Mouse (Mus musculus): ENCODE measurements around the gene Megf11.

Gene Megf11

DNA sequence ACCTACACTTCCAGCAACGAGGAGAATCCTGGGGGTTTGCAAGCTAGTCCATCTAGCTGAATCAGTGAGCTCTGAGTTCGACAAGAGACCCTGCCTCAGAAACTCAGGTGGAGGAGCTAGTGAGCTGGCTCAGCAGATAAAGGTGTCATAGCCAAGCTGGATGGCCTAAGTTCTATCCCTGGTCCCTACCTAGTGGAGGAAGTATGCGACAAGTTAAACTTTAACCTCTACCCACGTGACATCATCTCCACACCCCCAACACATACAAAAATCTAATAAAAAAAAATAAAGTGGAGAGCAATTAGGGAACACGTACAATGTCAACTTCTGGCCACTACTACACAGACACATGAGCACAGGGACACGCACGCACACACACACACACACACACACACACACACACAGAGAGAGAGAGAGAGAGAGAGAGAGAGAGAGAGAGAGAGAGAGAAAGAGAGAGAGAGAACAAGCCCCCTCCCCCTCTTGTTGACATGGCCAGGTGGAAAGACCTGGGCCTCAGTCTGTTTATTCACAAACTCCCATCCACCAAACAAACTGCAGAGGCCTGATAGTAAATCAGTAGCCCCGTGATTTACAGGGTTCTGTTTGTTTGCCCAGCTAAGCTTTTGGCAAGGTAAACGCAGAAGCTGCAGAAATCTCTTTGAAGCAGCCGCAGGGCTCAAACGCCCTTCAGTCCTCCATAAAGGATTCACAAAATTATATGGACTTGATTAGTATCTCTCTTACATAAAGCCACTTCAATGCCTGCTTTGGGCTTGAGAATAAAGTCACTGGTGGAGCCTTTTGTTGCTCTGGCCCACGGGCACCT lies 134.7 kb downstream of the Megf11 start:
- DNase-seq (ENCODE audit: low read depth, low spot score) = no peak

DNA sequence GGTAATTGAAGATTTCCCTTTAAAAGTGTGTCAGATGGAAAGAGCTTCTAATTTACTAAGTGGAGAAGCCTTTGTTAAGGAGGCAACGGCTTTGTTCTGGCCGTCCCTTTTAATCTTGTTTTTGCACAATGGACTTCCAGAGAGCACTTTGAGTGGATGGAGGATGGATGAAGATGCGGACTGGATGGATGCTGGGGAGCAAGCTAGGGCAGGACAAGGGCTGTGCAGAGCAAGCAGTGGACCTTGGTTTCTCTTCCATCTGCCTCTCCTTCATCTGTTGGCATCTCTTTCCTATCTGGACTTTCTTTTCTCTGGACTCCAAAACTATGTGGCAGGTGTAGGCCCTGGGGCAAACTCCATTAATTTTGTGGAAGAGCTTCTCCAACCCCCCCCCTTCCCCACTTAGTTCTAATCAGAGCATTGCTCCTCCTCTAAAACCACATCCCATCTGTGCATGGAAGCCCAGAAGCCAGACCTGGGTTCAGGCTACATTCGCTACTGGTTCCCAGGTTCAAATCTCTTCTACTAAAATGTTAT lies 135.4 kb downstream of the Megf11 start:
- no peak for DNase-seq (ENCODE audit: low read depth, low spot score)

DNA sequence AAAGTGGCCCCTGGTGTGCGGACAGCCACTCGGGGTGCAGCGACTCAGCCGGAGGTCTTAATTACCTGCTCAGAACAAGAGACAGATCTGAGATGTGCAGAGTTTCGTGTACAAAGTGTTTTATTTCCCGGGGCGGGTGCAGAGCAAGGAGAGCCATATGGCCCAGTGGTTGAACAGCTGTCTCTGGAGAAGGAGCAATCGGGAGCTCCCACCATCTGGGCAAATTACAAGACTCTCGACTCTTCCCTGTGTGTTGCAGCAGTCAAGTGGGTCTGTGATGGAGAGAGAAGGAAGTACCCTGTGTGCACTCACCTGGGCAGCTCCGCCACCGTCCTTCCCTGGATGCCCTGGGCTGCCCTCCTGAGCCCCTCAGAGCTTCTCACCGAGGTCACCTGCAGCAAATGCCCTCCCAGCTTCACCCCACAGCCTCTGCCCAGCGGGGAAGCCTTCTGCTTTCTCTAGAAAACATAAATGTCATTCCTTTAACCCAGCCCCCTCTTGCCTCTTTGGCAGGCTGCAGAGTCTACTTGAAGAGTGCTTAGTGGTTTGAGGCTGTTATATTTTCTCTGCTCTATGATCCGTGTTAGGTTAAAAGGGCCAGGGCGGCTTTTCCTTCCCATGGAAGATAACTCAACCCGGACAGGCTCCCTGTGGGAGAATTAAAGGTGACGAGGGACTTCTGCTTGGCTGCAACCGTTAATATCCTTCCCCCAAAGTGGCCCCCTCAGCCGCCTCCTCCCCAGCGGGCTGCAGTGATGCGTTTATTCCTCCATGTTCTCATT lies 138.0 kb downstream of the Megf11 start:
- DNase-seq (ENCODE audit: low read depth, low spot score) = no peak

DNA sequence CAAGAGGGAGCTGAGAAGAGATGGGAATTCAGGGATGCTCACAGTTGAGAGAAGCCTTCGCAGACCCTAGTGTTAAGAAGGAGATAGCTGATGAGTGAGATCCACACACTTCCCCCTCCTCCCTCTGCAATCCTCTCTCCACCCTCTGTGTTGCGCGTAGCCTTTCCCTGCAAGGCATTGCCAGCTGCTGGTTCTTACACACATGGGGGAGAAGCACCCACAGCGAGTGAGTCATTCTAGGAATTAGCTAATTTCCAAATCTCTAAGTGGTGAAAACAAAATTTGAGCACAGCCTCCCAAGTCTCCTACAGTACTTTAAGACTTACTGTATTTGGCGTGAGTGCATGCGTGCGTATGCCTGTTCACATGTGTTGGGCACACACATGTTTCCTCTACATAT lies 142.6 kb downstream of the Megf11 start:
- DNase-seq (ENCODE audit: low read depth, low spot score) = no peak

DNA sequence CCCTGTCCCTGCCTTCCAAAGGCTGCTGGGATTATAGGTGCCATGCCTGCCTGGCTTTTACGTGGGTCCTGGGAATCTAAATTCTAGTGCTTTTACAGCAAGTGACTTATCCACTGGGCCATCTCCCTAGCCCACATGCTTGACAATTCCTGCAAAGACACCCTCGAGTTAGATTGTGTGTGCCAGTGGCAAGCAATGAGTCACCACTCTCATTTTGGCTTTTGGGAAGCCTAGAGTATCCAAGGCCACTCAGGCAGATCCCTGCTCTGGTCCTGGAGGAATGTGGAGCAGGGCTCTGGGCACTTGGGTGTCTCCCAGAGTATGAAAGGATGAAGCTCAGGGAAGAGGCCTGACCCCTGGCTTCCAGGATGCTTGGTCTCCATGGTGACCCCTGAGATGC lies 143.2 kb downstream of the Megf11 start:
- no peak for DNase-seq (ENCODE audit: low read depth, low spot score)

DNA sequence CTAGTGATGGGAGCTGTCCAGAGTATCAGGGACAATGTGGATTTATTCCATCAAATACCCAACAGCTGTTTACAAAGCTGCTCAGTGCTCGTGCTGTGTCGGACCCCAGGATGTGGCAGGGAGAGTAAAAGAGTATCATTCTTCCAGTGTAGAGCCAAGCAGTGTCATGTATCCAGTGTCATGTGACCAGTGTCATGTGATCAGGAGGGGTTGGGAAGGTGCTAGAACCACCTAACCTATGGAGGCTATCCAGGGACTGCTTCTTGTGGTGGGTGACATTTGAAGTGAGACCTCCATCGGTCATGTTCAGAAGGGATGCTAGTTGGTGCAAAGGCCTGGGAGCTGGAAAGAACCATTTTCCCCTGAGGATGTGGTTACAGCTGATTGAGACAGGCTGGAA lies 146.5 kb downstream of the Megf11 start:
- DNase-seq (ENCODE audit: low read depth, low spot score) = no peak

DNA sequence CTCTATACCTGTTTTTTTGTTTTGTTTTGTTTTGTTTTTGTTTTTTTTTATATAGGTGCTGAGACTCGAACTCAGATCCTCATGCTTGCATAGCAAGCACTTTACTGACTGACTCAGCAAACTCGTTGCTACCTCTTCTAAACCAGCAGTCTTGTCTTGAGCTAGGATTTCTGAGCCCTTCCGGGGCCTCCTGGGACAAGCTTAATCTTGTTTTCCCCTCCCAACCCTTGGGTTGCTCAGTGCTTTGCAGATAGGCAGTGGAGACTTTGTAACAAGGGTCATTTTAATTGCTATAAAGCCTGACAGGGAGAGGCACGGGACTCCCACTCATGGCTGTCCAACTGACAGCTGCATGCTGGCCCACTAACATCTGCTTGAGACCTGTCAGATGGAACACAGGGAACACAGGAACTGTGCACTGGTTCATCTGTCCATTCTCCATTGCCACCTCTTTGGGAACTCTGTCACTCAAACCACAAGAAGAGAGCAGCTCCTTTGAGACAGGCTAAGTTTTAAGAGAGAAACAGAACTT lies 147.4 kb downstream of the Megf11 start:
- DNase-seq (ENCODE audit: low read depth, low spot score) = no peak

DNA sequence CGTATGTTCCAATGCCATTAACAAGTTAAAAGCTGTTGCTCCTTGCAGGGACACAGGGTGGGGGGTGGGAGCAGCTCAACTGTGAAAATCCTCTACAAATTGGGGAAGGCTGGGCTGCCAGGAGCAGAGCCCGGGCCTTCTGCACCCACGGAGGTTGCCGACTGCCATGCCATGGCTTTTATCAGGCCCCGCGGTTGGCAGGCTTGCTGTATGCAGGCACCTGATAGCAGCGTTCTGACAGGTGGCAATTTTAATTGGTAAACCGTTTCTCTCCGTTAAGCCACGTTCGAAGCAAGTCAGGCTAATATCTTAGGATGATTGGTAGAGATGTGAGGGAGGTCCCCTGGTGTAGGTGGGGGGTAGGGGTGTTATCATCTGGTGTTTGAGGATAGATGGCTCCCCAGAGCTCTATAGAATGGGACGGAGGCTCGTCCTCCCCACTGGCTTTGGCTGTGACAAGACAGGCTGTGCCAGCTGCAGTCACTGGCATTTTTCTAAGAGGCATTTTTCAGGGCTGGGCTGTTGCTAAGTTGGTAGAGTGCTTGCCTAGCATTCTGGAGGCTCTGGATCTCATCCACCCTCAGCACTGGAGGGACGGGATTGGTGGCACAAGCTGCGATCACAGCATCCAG lies 148.2 kb downstream of the Megf11 start:
- DNase-seq (ENCODE audit: low read depth, low spot score) = peak; percentile 6

DNA sequence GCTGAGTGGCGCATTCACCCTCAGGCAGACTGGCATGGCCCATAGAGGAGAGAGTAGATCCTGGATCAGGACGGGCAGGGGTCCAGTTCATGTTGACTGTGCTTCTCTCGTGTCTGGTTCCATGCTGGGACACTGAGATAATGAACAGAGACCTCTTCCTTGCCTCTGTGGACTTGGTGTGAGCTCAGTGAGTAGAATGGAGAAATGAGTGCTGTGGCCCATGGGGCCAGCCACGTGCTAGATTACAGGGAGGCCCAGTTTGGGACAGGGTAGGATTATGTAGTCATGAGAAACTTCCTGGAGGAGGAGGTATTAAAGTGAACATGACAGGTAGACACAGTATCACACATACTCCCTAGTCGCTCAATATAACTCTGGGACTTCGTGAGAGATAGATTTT lies 148.9 kb downstream of the Megf11 start:
- no peak for DNase-seq (ENCODE audit: low read depth, low spot score)

DNA sequence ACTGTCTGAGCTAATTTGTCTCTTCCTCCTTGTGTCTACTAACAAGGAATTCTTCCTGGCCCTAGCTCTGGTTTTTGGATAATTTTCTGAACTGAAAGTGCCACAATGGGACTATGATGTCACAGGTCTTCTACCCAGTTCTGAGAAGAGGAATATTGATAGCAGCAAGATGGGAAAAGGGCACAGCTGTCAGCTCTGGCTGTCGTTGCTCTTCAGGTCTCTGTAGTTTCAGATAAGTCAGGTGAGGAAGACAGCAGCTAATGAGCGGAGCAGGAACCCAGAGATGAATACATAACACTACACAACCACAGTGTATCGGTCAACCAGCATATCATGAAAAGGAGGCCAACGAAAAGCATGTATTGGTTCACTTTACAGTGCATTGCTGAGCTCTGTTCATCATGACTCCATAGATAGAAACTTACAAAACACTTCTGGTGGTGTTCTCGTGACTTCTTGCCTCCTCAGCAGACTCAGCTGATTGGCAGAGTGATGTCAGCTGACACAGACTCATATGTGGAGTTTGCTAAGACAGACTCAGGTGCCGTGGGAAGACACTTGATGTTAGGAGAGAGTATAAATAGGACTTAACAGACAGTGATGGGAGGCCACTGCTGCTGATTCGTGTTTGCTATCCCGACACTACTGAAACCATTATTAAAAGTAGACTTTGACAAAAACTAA lies 149.6 kb downstream of the Megf11 start:
- DNase-seq (ENCODE audit: low read depth, low spot score) = no peak

DNA sequence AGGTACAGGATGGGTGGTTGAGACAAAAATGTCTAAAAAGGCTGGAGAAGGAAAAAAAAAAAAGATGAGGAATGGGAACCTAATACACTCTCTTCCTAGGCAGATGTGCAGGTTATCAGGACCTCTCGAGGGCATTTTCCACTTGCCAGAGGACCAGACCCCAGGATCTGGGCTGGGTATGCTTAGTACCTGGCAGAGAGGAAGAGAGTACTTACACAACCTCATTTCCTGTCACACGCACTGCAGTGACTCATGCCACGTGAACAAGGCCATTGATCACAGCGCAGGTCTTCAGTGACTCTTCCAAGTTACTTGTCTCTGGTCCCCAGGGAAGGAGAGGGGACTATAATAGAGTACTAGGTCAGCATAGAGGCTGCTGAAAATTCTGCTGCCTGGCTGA lies 152.4 kb downstream of the Megf11 start:
- DNase-seq (ENCODE audit: low read depth, low spot score) = no peak

DNA sequence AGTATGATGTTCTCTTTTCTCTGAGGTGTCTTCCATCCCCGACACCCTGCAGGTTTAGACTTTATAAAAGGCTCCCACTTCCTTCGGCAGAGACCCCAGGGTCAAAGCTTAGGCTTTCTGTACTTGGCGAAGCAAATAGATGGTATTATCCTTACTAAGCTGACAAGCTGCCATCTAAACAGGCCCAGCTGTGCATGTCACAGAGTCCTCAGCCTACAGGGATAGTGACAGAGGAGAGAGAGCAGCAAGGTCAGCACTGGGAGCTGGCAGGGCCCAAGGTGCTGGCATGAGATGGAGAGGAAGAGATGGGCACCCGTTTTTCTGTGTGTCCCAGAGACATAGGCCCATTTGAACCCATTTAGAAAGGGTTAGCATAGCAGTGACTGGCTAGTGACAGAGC lies 156.8 kb downstream of the Megf11 start:
- DNase-seq (ENCODE audit: low read depth, low spot score) = no peak

DNA sequence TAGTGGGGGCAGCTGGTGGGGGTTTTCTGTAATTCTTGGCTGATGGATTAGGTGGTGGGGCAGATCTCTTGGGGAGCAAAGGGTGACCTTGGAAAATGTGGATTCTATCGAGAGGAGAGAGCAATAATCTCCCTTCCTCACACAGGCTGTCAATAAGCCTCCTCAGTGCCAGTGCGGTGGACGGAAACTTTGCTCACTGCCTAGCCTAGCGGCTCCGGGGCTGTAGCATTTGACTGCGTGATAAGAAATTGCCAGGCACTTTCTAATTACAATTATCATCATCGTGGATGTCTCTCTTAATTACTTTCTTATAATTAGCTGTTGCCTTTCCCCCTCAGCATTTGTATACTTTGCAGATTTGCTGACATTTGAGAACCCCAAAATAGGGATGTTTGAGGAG lies 157.7 kb downstream of the Megf11 start:
- no peak for DNase-seq (ENCODE audit: low read depth, low spot score)

DNA sequence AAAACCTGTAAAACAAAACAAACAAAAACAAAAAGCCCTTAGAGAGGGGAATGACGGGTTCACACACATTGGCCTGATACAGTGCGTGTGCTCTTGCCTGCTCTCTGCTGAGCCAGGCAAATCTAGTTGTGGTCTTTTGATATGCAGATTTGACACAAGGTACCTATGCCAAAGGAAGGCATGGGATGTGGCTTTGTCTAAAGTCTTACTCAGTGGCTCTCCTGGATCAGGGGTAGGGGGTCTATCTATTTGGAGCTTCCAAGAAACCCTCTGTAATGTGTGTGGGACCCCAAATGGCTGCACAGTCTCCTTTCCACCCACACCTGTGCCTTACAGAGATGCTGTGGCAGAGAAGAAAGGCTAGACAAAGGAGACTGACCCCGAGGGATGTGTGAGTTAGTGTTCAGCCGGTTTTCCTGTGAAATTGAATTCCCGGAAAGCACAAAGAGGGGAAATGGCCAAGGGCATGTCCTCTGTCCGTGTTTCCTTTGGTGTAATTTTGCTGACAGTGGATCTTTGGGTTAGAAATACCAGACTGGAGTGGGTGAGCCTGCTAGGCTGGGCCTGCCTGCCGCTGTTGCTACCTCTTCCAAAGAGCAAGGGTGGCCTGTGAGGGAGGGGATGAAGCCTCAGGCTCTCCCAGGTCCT lies 161.0 kb downstream of the Megf11 start:
- DNase-seq (ENCODE audit: low read depth, low spot score) = peak; percentile 5

DNA sequence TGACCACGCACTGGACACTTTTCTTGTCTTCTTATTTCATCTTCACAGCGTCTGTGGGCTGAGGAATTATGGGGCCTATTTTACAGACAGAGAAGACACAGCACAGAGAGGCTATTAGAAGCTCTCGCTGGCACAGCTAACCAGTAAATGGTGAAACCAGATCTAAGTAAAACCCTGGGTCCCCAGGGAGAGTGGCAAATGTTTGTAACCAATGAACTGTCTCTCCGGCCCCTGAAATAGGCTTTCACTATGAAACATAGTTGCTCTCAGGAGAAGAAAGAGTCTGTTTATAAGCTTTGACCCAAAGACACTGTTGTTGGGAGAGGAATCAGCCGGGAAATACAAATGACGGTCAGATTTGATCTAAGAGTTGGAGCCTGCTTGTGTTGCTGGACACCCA lies 162.9 kb downstream of the Megf11 start:
- no peak for DNase-seq (ENCODE audit: low read depth, low spot score)

DNA sequence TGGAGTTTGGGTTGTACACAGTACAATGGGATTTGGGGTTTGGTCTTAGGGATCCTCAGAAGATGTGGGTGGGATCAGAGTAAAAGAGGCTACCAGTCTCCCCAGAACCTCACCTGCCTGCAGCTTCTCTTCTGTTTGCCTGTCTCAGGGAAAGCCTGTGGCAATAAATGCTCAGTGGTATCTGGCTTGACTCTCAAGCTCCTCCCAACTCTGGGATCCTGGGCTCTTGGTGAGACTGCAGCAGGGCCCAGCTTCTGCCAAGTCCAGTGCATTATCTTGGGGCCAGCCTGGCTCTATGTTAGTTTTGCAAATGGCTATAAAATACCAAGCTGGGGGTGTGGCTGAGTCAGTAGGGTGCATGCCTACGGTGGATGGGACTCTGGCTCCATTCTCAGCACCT lies 165.9 kb downstream of the Megf11 start:
- DNase-seq (ENCODE audit: low read depth, low spot score) = no peak

DNA sequence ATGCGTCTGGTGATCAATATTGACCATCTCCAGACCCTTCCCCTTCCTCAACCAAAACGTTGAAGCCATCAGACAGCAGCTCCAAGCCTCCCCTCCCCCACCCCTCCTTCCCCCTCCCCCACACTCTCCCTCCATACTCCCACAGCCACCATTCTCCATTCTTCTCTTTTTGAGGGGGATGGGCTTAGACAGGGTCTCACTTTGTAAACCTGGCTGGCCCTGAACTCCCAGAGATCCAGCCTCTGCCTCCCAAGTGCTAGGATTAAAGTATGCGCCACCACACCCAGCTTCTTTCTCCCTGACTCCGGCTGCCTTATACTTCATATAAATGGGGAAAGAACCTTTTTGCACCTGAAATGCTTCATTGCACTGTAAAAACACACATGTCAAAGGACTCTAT lies 166.6 kb downstream of the Megf11 start:
- DNase-seq (ENCODE audit: low read depth, low spot score) = no peak

DNA sequence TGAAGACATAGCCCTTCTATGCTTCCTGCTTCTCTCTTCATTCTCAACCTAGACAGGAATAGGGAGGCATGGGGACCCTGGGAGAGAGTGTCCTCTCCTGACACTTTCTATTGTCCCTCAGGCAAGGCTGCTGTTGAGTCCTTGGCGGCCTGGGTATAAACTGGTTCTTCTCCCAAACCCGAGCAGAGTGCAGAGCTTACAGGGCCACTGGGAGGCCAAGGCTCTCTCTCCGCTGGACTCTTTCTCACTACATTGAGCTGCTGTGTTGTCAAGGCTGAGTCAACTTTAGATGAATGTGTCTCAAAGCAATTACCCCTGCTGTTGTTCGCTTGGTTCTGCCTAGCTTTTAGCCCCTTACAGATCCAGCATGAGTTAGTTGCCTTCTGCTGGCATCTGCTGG lies 168.0 kb downstream of the Megf11 start:
- DNase-seq (ENCODE audit: low read depth, low spot score) = no peak

DNA sequence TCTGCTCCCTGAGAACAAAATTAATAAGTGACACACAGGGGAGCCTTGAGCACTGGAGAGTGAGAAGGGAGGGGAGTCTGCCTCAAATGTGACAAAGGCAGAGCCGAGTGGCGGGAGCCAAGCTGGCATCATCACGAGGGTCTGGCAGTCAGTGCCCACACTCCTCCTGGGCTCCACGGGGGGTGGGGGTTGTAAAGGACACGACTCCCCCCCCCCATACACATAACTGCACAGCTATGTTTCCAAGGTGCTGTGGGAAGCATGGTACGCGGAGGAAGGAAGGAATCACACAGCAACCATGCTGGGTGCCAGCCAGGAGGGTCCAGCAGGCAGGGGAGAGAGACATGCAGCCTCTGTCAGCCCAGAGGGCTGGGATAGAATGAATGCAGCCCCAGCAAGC lies 170.2 kb downstream of the Megf11 start:
- no peak for DNase-seq (ENCODE audit: low read depth, low spot score)

DNA sequence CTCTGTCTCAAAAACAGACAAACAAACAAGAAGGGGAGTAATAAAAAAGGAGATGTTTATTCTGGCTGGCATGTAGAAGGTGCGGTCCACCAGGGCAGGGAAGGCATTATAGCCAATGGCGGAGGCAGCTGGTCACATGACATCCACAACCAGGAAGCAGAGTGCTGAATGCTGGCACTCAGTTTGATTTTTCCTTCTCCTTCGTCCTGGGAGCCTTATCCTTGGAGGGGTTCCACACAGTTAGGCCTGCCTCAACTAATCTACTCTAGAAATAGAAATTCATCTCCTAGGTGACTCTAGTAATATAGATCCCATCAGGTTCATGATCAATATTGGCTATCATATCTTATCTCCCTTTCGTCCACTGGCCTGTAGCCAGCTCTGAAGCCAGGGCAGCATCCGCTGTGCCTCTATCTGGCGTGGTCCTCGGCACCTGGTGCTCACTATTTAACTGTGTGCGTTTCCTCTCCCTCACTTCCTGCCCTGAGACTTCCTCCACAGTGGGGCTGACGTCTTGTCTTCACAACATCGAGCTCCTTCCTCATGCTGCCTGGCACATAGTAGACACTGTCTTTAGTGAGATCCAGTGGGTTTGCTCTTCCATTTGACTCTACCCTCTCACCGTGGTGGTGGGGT lies 171.8 kb downstream of the Megf11 start:
- DNase-seq (ENCODE audit: low read depth, low spot score) = no peak

Measured in skeletal muscle tissue, adult 2 months (tissue).